Mouse (Mus musculus): ENCODE data around the gene Gfm2. TPM values are rescaled to one million over a fixed set of nuclear protein-coding genes. Genes with fewer than 3 reads are reported as not detected.
"Not testable (repeated sequence)": the region's sequence is repeated elsewhere in the genome, so short reads cannot be mapped to it uniquely, and the experiment has no call there.

Gene Gfm2
- total and polyA plus RNA-seq, 3 experiments = 25.7 to 34.1 TPM; not detected in 1

DNA sequence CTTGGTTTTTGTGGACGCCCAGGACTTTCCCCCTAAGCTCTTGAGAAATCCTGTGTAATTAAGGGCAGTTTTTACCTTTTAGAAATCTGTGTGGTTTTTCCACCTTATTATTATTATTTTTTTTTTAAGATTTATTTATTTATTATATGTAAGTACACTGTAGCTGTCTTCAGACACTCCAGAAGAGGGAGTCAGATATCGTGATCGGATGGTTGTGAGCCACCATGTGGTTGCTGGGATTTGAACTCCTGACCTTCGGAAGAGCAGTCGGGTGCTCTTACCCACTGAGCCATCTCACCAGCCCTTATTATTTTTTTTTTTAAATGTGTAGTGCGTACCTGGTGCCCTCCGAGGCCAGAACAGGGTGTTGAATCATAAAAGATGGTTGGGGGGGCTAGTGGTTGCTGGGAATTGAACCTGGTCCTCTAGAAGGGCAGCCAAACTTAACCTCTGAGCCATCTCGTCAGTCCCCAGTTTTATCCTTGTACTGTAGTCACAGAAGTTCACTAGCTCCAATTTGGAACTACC, 731 bp downstream of the Gfm2 start:
- Histone ChIP-seq H3K9ac (ENCODE audit: control insufficient read depth, low read depth, low read length, poor library complexity, severe bottlenecking) (peak overlapping the region; percentile 98), H3K27ac (ENCODE audit: control insufficient read depth, low read depth, low read length) (peak overlapping the region; percentile 83), H3K79me2 (ENCODE audit: control insufficient read depth, insufficient read depth, low read length, poor library complexity) (peaks cover 16% of the 10 kb centered on the region), H3K36me3 (ENCODE audit: control insufficient read depth in 1 of 2, insufficient read depth in 2 of 2, low read length in 2 of 2) (peaks cover 10 to 13% of the 10 kb centered on the region in 2 experiments), H3K4me3 (ENCODE audit: control insufficient read depth in 1 of 2, insufficient read depth in 1 of 2, low read depth in 2 of 2, low read length in 2 of 2) (peak overlapping the region; percentile 93 to 98)
- not testable (repeated sequence) for H3K4me1 ChIP-seq (ENCODE audit: control insufficient read depth in 1 of 2, insufficient read depth in 2 of 2, low read length in 2 of 2); H3K9me3 ChIP-seq (replicated peaks; ENCODE audit: insufficient read depth, low read length); H3K27me3 ChIP-seq (ENCODE audit: control insufficient read depth in 1 of 2, insufficient read depth in 2 of 2, low read length in 2 of 2)
- DNase-seq (ENCODE audit: low read depth, low spot score) = peak; percentile 42
- peak; percentile 87 for TF ChIP-seq TBP (IDR thresholded peaks at IDR 0.05; ENCODE audit: low read depth, low read length)

DNA sequence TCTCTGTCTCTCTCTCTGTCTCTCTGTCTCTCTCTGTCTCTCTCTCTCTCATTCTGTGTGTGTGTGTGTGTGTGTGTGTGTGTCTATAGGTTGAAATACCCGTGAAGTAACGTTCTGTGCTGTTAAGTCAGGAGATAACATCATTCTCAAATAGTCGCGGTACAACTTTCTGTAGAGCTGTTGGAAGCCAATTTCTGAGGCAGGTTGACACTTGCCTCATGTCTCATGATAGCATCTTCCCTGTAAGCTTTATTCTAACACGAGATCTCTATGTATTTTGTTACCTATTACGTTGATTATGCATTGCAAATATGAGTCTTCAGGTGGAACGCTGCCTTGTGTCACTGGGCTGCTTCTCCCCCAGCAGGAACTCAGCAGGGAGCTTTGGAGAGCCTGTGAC, 4.6 kb downstream of the Gfm2 start:
- H3K36me3 ChIP-seq (ENCODE audit: control insufficient read depth in 1 of 2, insufficient read depth in 2 of 2, low read length in 2 of 2) = peaks cover 2 to 9% of the 10 kb centered on the region in 2 experiments
- H3K4me3 ChIP-seq (ENCODE audit: control insufficient read depth in 1 of 2, insufficient read depth in 1 of 2, low read depth in 2 of 2, low read length in 2 of 2) = no peak overlapping the region
- DNase-seq (ENCODE audit: low read depth, low spot score) = no peak
- no peaks in the 10 kb centered on the region for H3K9me3 ChIP-seq (replicated peaks; ENCODE audit: insufficient read depth, low read length)
- H3K4me1 ChIP-seq (ENCODE audit: control insufficient read depth in 1 of 2, insufficient read depth in 2 of 2, low read length in 2 of 2) = no peaks in the 10 kb centered on the region
- TF ChIP-seq JUND (IDR thresholded peaks at IDR 0.05; ENCODE audit: low read depth, low read length) (no peak), SMC3 (IDR thresholded peaks at IDR 0.05; ENCODE audit: low read depth, low read length) (no peak), ZKSCAN1 (IDR thresholded peaks at IDR 0.05; ENCODE audit: low read depth, low read length) (no peak), TBP (IDR thresholded peaks at IDR 0.05; ENCODE audit: low read depth, low read length) (no peak), POLR2A (IDR thresholded peaks at IDR 0.05; ENCODE audit: control insufficient read depth in 1 of 2, insufficient read depth in 1 of 2, low read depth in 1 of 2, low read length in 2 of 2, poor library complexity in 1 of 2) (no peak), TAL1 (IDR thresholded peaks at IDR 0.05; ENCODE audit: low read length) (no peak), ETS1 (IDR thresholded peaks at IDR 0.05; ENCODE audit: low read depth, low read length) (no peak), MAFK (IDR thresholded peaks at IDR 0.05; ENCODE audit: borderline replicate concordance, low read depth, low read length) (no peak), KAT2A (conservative IDR thresholded peaks at IDR 0.05; ENCODE audit: low read depth, low read length) (no peak), MEF2A (IDR thresholded peaks at IDR 0.05; ENCODE audit: extremely low read depth, insufficient replicate concordance, low read depth, low read length, poor library complexity, severe bottlenecking) (no peak), EP300 (IDR thresholded peaks at IDR 0.05; ENCODE audit: low read depth in 1 of 2, low read length in 2 of 2) (no peak), MXI1 (IDR thresholded peaks at IDR 0.05; ENCODE audit: low read depth, low read length) (no peak), CHD1 (IDR thresholded peaks at IDR 0.05; ENCODE audit: low read depth, low read length) (no peak), ZC3H11A (IDR thresholded peaks at IDR 0.05; ENCODE audit: low read depth, low read length) (no peak), TCF12 (IDR thresholded peaks at IDR 0.05; ENCODE audit: low read depth, low read length) (no peak), ZNF384 (IDR thresholded peaks at IDR 0.05; ENCODE audit: low read depth, low read length) (no peak), BHLHE40 (IDR thresholded peaks at IDR 0.05; ENCODE audit: borderline replicate concordance, low read depth, low read length) (no peak), MAX (IDR thresholded peaks at IDR 0.05; ENCODE audit: low read length) (no peak), ELF1 (IDR thresholded peaks at IDR 0.05; ENCODE audit: low read depth, low read length) (no peak)
- no peak overlapping the region for H3K9ac ChIP-seq (ENCODE audit: control insufficient read depth, low read depth, low read length, poor library complexity, severe bottlenecking)
- peaks cover 11% of the 10 kb centered on the region for H3K79me2 ChIP-seq (ENCODE audit: control insufficient read depth, insufficient read depth, low read length, poor library complexity)
- no peaks in the 10 kb centered on the region for H3K27me3 ChIP-seq (ENCODE audit: control insufficient read depth in 1 of 2, insufficient read depth in 2 of 2, low read length in 2 of 2)
- no peak overlapping the region for H3K27ac ChIP-seq (ENCODE audit: control insufficient read depth, low read depth, low read length)

Data from MEL (cell line).